Mouse (Mus musculus) cerebellum, postnatal 25 days (tissue): ENCODE results near the gene 9330159F19Rik.
A peak's percentile ranks its signal among the peaks of the same experiment; 100 is the strongest.

Experiments
- DNase-seq, 2 experiments: peaks; one replicate each; pipeline ENCODE4 v3.0.0; 2021; ENCODE audit warnings: mixed read lengths in 2 of 2

The 9330159F19Rik gene

GRCm38 (mm10) chr10:29211453-29211852 lies at the start of gene 9330159F19Rik:
Gene 9330159F19Rik, plus strand, starts transcription at chr10:29211606.
- DNase-seq, result no peak

GRCm38 (mm10) chr10:29161664-29162063 lies 49.7 kb upstream of the 9330159F19Rik start:
- DNase-seq, result no peak

- no peak for DNase-seq
Observed at GRCm38 (mm10) chr10:29173778-29174177, 37.6 kb upstream of the 9330159F19Rik start.

GRCm38 (mm10) chr10:29175656-29176055 lies 35.8 kb upstream of the 9330159F19Rik start:
- DNase-seq, result no peak

GRCm38 (mm10) chr10:29176881-29177280 lies 34.5 kb upstream of the 9330159F19Rik start:
- no peak for DNase-seq

GRCm38 (mm10) chr10:29178003-29178402 lies 33.4 kb upstream of the 9330159F19Rik start:
- peak in 1 of 2 experiments; percentile 18 for DNase-seq

- no peak for DNase-seq
Observed at GRCm38 (mm10) chr10:29180210-29180609, 31.2 kb upstream of the 9330159F19Rik start.

- DNase-seq, result no peak
Observed at GRCm38 (mm10) chr10:29181046-29181445, 30.4 kb upstream of the 9330159F19Rik start.

GRCm38 (mm10) chr10:29193769-29194168 lies 17.6 kb upstream of the 9330159F19Rik start:
- no peak for DNase-seq

- DNase-seq, result peak in 1 of 2 experiments; percentile 10
Observed at GRCm38 (mm10) chr10:29196811-29197210, 14.6 kb upstream of the 9330159F19Rik start.

- no peak for DNase-seq
Observed at GRCm38 (mm10) chr10:29198642-29199041, 12.8 kb upstream of the 9330159F19Rik start, which contains the start of gene Gm49353. Gene Gm49353, plus strand, starts transcription at chr10:29198954.

- no peak for DNase-seq
Observed at GRCm38 (mm10) chr10:29199835-29200234, 11.6 kb upstream of the 9330159F19Rik start.

GRCm38 (mm10) chr10:29200609-29201008 lies 10.8 kb upstream of the 9330159F19Rik start:
- no peak for DNase-seq

- peak in 1 of 2 experiments; percentile 54 for DNase-seq
Observed at GRCm38 (mm10) chr10:29206730-29207129, 4.7 kb upstream of the 9330159F19Rik start.

GRCm38 (mm10) chr10:29208735-29209134 lies 2.7 kb upstream of the 9330159F19Rik start:
- no peak for DNase-seq

- DNase-seq, result no peak
Observed at GRCm38 (mm10) chr10:29213534-29214100, 2.2 kb downstream of the 9330159F19Rik start.

- no peak for DNase-seq
Observed at GRCm38 (mm10) chr10:29216957-29217356, 5.6 kb downstream of the 9330159F19Rik start.

GRCm38 (mm10) chr10:29217451-29217850 lies 6.0 kb downstream of the 9330159F19Rik start:
- no peak for DNase-seq

GRCm38 (mm10) chr10:29225329-29225728 lies 13.9 kb downstream of the 9330159F19Rik start:
- DNase-seq, result no peak

GRCm38 (mm10) chr10:29231208-29231607 lies 19.8 kb downstream of the 9330159F19Rik start:
- DNase-seq, result peak in 1 of 2 experiments; percentile 38
